Mouse (Mus musculus) kidney, adult 9 months (tissue): ENCODE measurements around the gene Prmt8.

Experiments
- DNase-seq: peaks from one replicate; pipeline ENCODE4 v3.0.0; 2022

The Prmt8 gene

GRCm38 (mm10) chr6:127735130-127735981 lies 33.9 kb downstream of the Prmt8 start:
- DNase-seq: peak; percentile 6

- no peak for DNase-seq
These were observed 46.1 kb downstream of the Prmt8 start for GRCm38 (mm10) chr6:127723126-127723525.

GRCm38 (mm10) chr6:127719875-127720274 lies 49.4 kb downstream of the Prmt8 start:
- DNase-seq: no peak

- no peak for DNase-seq
These were observed 51.8 kb downstream of the Prmt8 start for GRCm38 (mm10) chr6:127717239-127718137.

- no peak for DNase-seq
These were observed 53.8 kb downstream of the Prmt8 start for GRCm38 (mm10) chr6:127715428-127715827.

- DNase-seq: no peak
These were observed 54.4 kb downstream of the Prmt8 start for GRCm38 (mm10) chr6:127714906-127715305.

GRCm38 (mm10) chr6:127708218-127708628 lies 61.0 kb downstream of the Prmt8 start:
- no peak for DNase-seq

GRCm38 (mm10) chr6:127701036-127701783 lies 68.1 kb downstream of the Prmt8 start:
- DNase-seq: no peak

GRCm38 (mm10) chr6:127693681-127694080 lies 75.6 kb downstream of the Prmt8 start:
- DNase-seq: no peak

- no peak for DNase-seq
These were observed 77.0 kb downstream of the Prmt8 start for GRCm38 (mm10) chr6:127692298-127692697.

- no peak for DNase-seq
These were observed 82.0 kb downstream of the Prmt8 start for GRCm38 (mm10) chr6:127687181-127687860.

GRCm38 (mm10) chr6:127684981-127685380 lies 84.3 kb downstream of the Prmt8 start:
- DNase-seq: no peak

GRCm38 (mm10) chr6:127683561-127683960 lies 85.7 kb downstream of the Prmt8 start:
- DNase-seq: no peak

GRCm38 (mm10) chr6:127680784-127681183 lies 88.5 kb downstream of the Prmt8 start:
- no peak for DNase-seq

GRCm38 (mm10) chr6:127678998-127679397 lies 90.3 kb downstream of the Prmt8 start:
- no peak for DNase-seq

- no peak for DNase-seq
These were observed 91.0 kb downstream of the Prmt8 start for GRCm38 (mm10) chr6:127678320-127678719.

GRCm38 (mm10) chr6:127676866-127677265 lies 92.4 kb downstream of the Prmt8 start:
- DNase-seq: no peak

GRCm38 (mm10) chr6:127672071-127672470 lies 97.2 kb downstream of the Prmt8 start:
- DNase-seq: no peak

- DNase-seq: no peak
These were observed 99.2 kb downstream of the Prmt8 start for GRCm38 (mm10) chr6:127670031-127670430.

- no peak for DNase-seq
These were observed 100.0 kb downstream of the Prmt8 start for GRCm38 (mm10) chr6:127669313-127669712.

GRCm38 (mm10) chr6:127663263-127663662 lies 106.0 kb downstream of the Prmt8 start:
- DNase-seq: no peak

GRCm38 (mm10) chr6:127661717-127662292 lies 107.5 kb downstream of the Prmt8 start:
- no peak for DNase-seq
